Mouse (Mus musculus) spleen, adult 2 months (tissue): ENCODE results near the gene Pop7.

Experiments
- CTCF ChIP-seq: fragments of 200-500 bp; IDR thresholded peaks from 2 replicates; pipeline ENCODE4 v1.5.1; 2011; ENCODE audit warnings: mild to moderate bottlenecking, inconsistent platforms; ENCODE audit not compliant: insufficient read depth, insufficient read length, insufficient replicate concordance; ENCODE audit errors: extremely low read depth
- POLR2A ChIP-seq: fragments of 200-500 bp; IDR thresholded peaks from 2 replicates; pipeline ENCODE4 v1.6.1; 2011; ENCODE audit warnings: low read depth, low read length, inconsistent platforms

- no peak for TF ChIP-seq CTCF
- no peak for TF ChIP-seq POLR2A
Measured at GRCm38 (mm10) chr5:137493831-137494230, 8.5 kb downstream of the Pop7 start.
